Mouse (Mus musculus): ENCODE results near the gene Efcab9. TPM values are rescaled to one million over a fixed set of nuclear protein-coding genes. Genes with fewer than 3 reads are reported as not detected.

Efcab9 gene
- polyA plus RNA-seq, 1 experiment from 2014 or later = not detected

GRCm38 (mm10) chr11:32488808-32489670 lies 42.8 kb downstream of the Efcab9 start:
- Histone ChIP-seq H3K4me3 (replicated peaks; ENCODE audit: low read length) (no peak overlapping the region), H3K9ac (replicated peaks; ENCODE audit: low read depth, low read length) (no peak overlapping the region), H3K4me1 (replicated peaks; ENCODE audit: control insufficient read depth, insufficient read depth, low read length) (0 out of 2 replicates have a peak, but pooled peaks cover 5% of the 10 kb centered on the region), H3K27ac (ENCODE audit: low read length) (no peak overlapping the region), H3K4me2 (ENCODE audit: low read length) (no peak overlapping the region), H3K36me3 (ENCODE audit: control insufficient read depth, insufficient read depth) (no peaks in the 10 kb centered on the region), H3K27me3 (replicated peaks; ENCODE audit: control insufficient read depth, insufficient read depth, low read length) (no peaks in the 10 kb centered on the region), H3K9me3 (ENCODE audit: control insufficient read depth, low read length) (no peaks in the 10 kb centered on the region)
- no peak for ATAC-seq
- WGBS = 89% methylated on average over 5 of the region's 5 CpGs

- Histone ChIP-seq H3K4me3 (replicated peaks; ENCODE audit: low read length) (no peak overlapping the region), H3K27me3 (replicated peaks; ENCODE audit: control insufficient read depth, insufficient read depth, low read length) (no peaks in the 10 kb centered on the region), H3K9me3 (ENCODE audit: control insufficient read depth, low read length) (no peaks in the 10 kb centered on the region), H3K4me1 (replicated peaks; ENCODE audit: control insufficient read depth, insufficient read depth, low read length) (0 out of 2 replicates have a peak, but pooled peaks cover 4% of the 10 kb centered on the region), H3K36me3 (ENCODE audit: control insufficient read depth, insufficient read depth) (no peaks in the 10 kb centered on the region), H3K9ac (replicated peaks; ENCODE audit: low read depth, low read length) (no peak overlapping the region), H3K27ac (ENCODE audit: low read length) (no peak overlapping the region), H3K4me2 (ENCODE audit: low read length) (no peak overlapping the region)
- ATAC-seq = no peak
These were observed 43.5 kb downstream of the Efcab9 start for GRCm38 (mm10) chr11:32488344-32488743.

- WGBS = 94% methylated on average over 3 of the region's 3 CpGs
- Histone ChIP-seq H3K4me2 (ENCODE audit: low read length) (no peak overlapping the region), H3K36me3 (ENCODE audit: control insufficient read depth, insufficient read depth) (no peaks in the 10 kb centered on the region), H3K4me3 (replicated peaks; ENCODE audit: low read length) (no peak overlapping the region), H3K27ac (ENCODE audit: low read length) (no peak overlapping the region), H3K9me3 (ENCODE audit: control insufficient read depth, low read length) (no peaks in the 10 kb centered on the region), H3K9ac (replicated peaks; ENCODE audit: low read depth, low read length) (no peak overlapping the region), H3K27me3 (replicated peaks; ENCODE audit: control insufficient read depth, insufficient read depth, low read length) (no peaks in the 10 kb centered on the region), H3K4me1 (replicated peaks; ENCODE audit: control insufficient read depth, insufficient read depth, low read length) (no peaks in the 10 kb centered on the region)
- ATAC-seq = no peak
These were observed 44.4 kb downstream of the Efcab9 start for GRCm38 (mm10) chr11:32487501-32487900.

GRCm38 (mm10) chr11:32486621-32487020 lies 45.3 kb downstream of the Efcab9 start:
- no peaks in the 10 kb centered on the region for H3K9me3 ChIP-seq (ENCODE audit: control insufficient read depth, low read length)
- H3K27me3 ChIP-seq (replicated peaks; ENCODE audit: control insufficient read depth, insufficient read depth, low read length) = no peaks in the 10 kb centered on the region
- H3K4me2 ChIP-seq (ENCODE audit: low read length) = no peak overlapping the region
- no peak overlapping the region for H3K27ac ChIP-seq (ENCODE audit: low read length)
- H3K36me3 ChIP-seq (ENCODE audit: control insufficient read depth, insufficient read depth) = no peaks in the 10 kb centered on the region
- no peak for ATAC-seq
- H3K4me3 ChIP-seq (replicated peaks; ENCODE audit: low read length) = no peak overlapping the region
- H3K9ac ChIP-seq (replicated peaks; ENCODE audit: low read depth, low read length) = no peak overlapping the region
- 96% methylated on average over 3 of the region's 3 CpGs for WGBS
- H3K4me1 ChIP-seq (replicated peaks; ENCODE audit: control insufficient read depth, insufficient read depth, low read length) = no peaks in the 10 kb centered on the region

- Histone ChIP-seq H3K4me3 (replicated peaks; ENCODE audit: low read length) (no peak overlapping the region), H3K9ac (replicated peaks; ENCODE audit: low read depth, low read length) (no peak overlapping the region), H3K27ac (ENCODE audit: low read length) (no peak overlapping the region), H3K9me3 (ENCODE audit: control insufficient read depth, low read length) (no peaks in the 10 kb centered on the region), H3K27me3 (replicated peaks; ENCODE audit: control insufficient read depth, insufficient read depth, low read length) (no peaks in the 10 kb centered on the region), H3K4me2 (ENCODE audit: low read length) (no peak overlapping the region), H3K36me3 (ENCODE audit: control insufficient read depth, insufficient read depth) (no peaks in the 10 kb centered on the region), H3K4me1 (replicated peaks; ENCODE audit: control insufficient read depth, insufficient read depth, low read length) (no peaks in the 10 kb centered on the region)
- 70% methylated on average over 3 of the region's 3 CpGs for WGBS
- ATAC-seq = no peak
These were observed 46.6 kb downstream of the Efcab9 start for GRCm38 (mm10) chr11:32485290-32485689.

GRCm38 (mm10) chr11:32481525-32481924 lies 50.4 kb downstream of the Efcab9 start:
- Histone ChIP-seq H3K4me3 (replicated peaks; ENCODE audit: low read length) (no peak overlapping the region), H3K27ac (ENCODE audit: low read length) (no peak overlapping the region), H3K36me3 (ENCODE audit: control insufficient read depth, insufficient read depth) (no peaks in the 10 kb centered on the region), H3K27me3 (replicated peaks; ENCODE audit: control insufficient read depth, insufficient read depth, low read length) (no peaks in the 10 kb centered on the region), H3K9ac (replicated peaks; ENCODE audit: low read depth, low read length) (no peak overlapping the region), H3K9me3 (ENCODE audit: control insufficient read depth, low read length) (no peaks in the 10 kb centered on the region), H3K4me2 (ENCODE audit: low read length) (no peak overlapping the region), H3K4me1 (replicated peaks; ENCODE audit: control insufficient read depth, insufficient read depth, low read length) (no peaks in the 10 kb centered on the region)
- WGBS = 68% methylated on average over 2 of the region's 2 CpGs
- no peak for ATAC-seq

- ATAC-seq = no peak
- Histone ChIP-seq H3K9me3 (ENCODE audit: control insufficient read depth, low read length) (no peaks in the 10 kb centered on the region), H3K4me2 (ENCODE audit: low read length) (no peak overlapping the region), H3K9ac (replicated peaks; ENCODE audit: low read depth, low read length) (no peak overlapping the region), H3K36me3 (ENCODE audit: control insufficient read depth, insufficient read depth) (no peaks in the 10 kb centered on the region), H3K4me1 (replicated peaks; ENCODE audit: control insufficient read depth, insufficient read depth, low read length) (no peaks in the 10 kb centered on the region), H3K27ac (ENCODE audit: low read length) (no peak overlapping the region), H3K27me3 (replicated peaks; ENCODE audit: control insufficient read depth, insufficient read depth, low read length) (no peaks in the 10 kb centered on the region), H3K4me3 (replicated peaks; ENCODE audit: low read length) (no peak overlapping the region)
- WGBS = 89% methylated on average over 5 of the region's 5 CpGs
These were observed 56.2 kb downstream of the Efcab9 start for GRCm38 (mm10) chr11:32475487-32476236.

- H3K9me3 ChIP-seq (ENCODE audit: control insufficient read depth, low read length) = no peaks in the 10 kb centered on the region
- no peak overlapping the region for H3K9ac ChIP-seq (replicated peaks; ENCODE audit: low read depth, low read length)
- ATAC-seq = no peak
- no peaks in the 10 kb centered on the region; the same call in 1 of the 2 replicates for H3K4me1 ChIP-seq (replicated peaks; ENCODE audit: control insufficient read depth, insufficient read depth, low read length)
- H3K36me3 ChIP-seq (ENCODE audit: control insufficient read depth, insufficient read depth) = no peaks in the 10 kb centered on the region
- H3K4me2 ChIP-seq (ENCODE audit: low read length) = no peak overlapping the region
- H3K27me3 ChIP-seq (replicated peaks; ENCODE audit: control insufficient read depth, insufficient read depth, low read length) = no peaks in the 10 kb centered on the region
- 89% methylated on average over 3 of the region's 3 CpGs for WGBS
- H3K27ac ChIP-seq (ENCODE audit: low read length) = no peak overlapping the region
- H3K4me3 ChIP-seq (replicated peaks; ENCODE audit: low read length) = no peak overlapping the region
These were observed 57.2 kb downstream of the Efcab9 start for GRCm38 (mm10) chr11:32474725-32475124.
